Mouse (Mus musculus) midbrain, embryonic 15.5 days (tissue): Measurements from ENCODE around the gene Ikzf3. TPM values are rescaled to one million over a fixed set of nuclear protein-coding genes. Genes with fewer than 3 reads are reported as not detected.

Experiments
- ATAC-seq: fragments of 200-750 bp; cut with Nextera tagmentation; replicated peaks from 2 replicates; pipeline ENCODE4 v1.8.0; 2017; ENCODE audit warnings: moderate TSS enrichment
- H3K27ac ChIP-seq: fragments of 300-500 bp; sonication (generic); 2 replicates; pipeline ENCODE4 v1.5.1; 2015; ENCODE audit warnings: mild to moderate bottlenecking, inconsistent platforms
- H3K27me3 ChIP-seq: fragments of 300-500 bp; sonication (generic); replicated peaks from 2 replicates; pipeline ENCODE4 v1.6.1; 2015; ENCODE audit warnings: inconsistent platforms
- H3K36me3 ChIP-seq: fragments of 300-500 bp; sonication (generic); replicated peaks from 2 replicates; pipeline ENCODE4 v1.6.1; 2015; ENCODE audit warnings: inconsistent platforms
- H3K4me1 ChIP-seq: fragments of 300-500 bp; sonication (generic); 2 replicates; pipeline ENCODE4 v1.6.1; 2015; ENCODE audit warnings: inconsistent platforms
- H3K4me2 ChIP-seq: fragments of 300-500 bp; sonication (generic); 2 replicates; pipeline ENCODE4 v1.6.1; 2015; ENCODE audit warnings: inconsistent platforms, mild to moderate bottlenecking, moderate library complexity
- H3K4me3 ChIP-seq: fragments of 300-500 bp; sonication (generic); 2 replicates; pipeline ENCODE4 v1.5.1; 2015; ENCODE audit warnings: mild to moderate bottlenecking, inconsistent platforms
- H3K9ac ChIP-seq: fragments of 300-500 bp; sonication (generic); 2 replicates; pipeline ENCODE4 v1.6.1; 2015; ENCODE audit warnings: mild to moderate bottlenecking, inconsistent platforms
- H3K9me3 ChIP-seq: fragments of 300-500 bp; sonication (generic); 2 replicates; pipeline ENCODE4 v1.6.1; 2016; ENCODE audit warnings: inconsistent platforms
- WGBS: fragments of 180-500 bp; shearing (Covaris S2); methylation state at CpG from one replicate; pipeline ENCODE4 v1.1.7; 2015; ENCODE audit warnings: mixed read lengths; 5-methylcytosine and 5-hydroxymethylcytosine counted together
- polyA plus RNA-seq: library from polyadenylated mRNA; unstranded; fragments of >200 nt; fragmentation: Nextera tagmentation; extraction: Ambion mirVana; gene quantifications from 2 replicates; pipeline ENCODE4 v1.2.1, GENCODE M21; 2015

Ikzf3 gene
- polyA plus RNA-seq, 1 experiment from 2014 or later = 0.04 TPM

- no peak for ATAC-seq
Measured at GRCm38 (mm10) chr11:98459071-98459741, 86.6 kb downstream of the Ikzf3 start.

GRCm38 (mm10) chr11:98458121-98458990 lies 87.5 kb downstream of the Ikzf3 start:
- ATAC-seq = peak; percentile 48
- WGBS = 3% methylated on average over 27 of the region's 30 CpGs
- H3K36me3 ChIP-seq = no peaks in the 10 kb centered on the region
- H3K27me3 ChIP-seq = peaks cover 22% of the 10 kb centered on the region
- H3K9ac ChIP-seq = peak overlapping the region; percentile 68
- peak overlapping the region; percentile 68 for H3K4me3 ChIP-seq
- no peaks in the 10 kb centered on the region for H3K9me3 ChIP-seq
- peak overlapping the region; percentile 67 for H3K27ac ChIP-seq
- H3K4me1 ChIP-seq = peaks cover 10% of the 10 kb centered on the region; the same call in 1 of the 2 replicates
- H3K4me2 ChIP-seq = peak overlapping the region; percentile 84

More at GRCm38 (mm10) chr11:98459071-98459741, 86.6 kb downstream of the Ikzf3 start:
- Histone ChIP-seq H3K27ac (no peak overlapping the region), H3K36me3 (no peaks in the 10 kb centered on the region), H3K4me3 (no peak overlapping the region), H3K4me1 (peaks cover 10% of the 10 kb centered on the region; the same call in 1 of the 2 replicates), H3K9me3 (no peaks in the 10 kb centered on the region), H3K9ac (no peak overlapping the region), H3K4me2 (no peak overlapping the region), H3K27me3 (peaks cover 22% of the 10 kb centered on the region)
- WGBS = 21% methylated on average over 11 of the region's 11 CpGs

GRCm38 (mm10) chr11:98457367-98458120 lies 88.3 kb downstream of the Ikzf3 start:
- peak overlapping the region; percentile 68 for H3K4me3 ChIP-seq
- peak overlapping the region; percentile 68 for H3K9ac ChIP-seq
- H3K27me3 ChIP-seq = peaks cover 22% of the 10 kb centered on the region
- H3K4me2 ChIP-seq = peak overlapping the region; percentile 84
- 1% methylated on average over 42 of the region's 64 CpGs for WGBS
- peak; percentile 94 for ATAC-seq
- H3K36me3 ChIP-seq = no peaks in the 10 kb centered on the region
- peak overlapping the region; percentile 83 for H3K27ac ChIP-seq
- H3K9me3 ChIP-seq = no peaks in the 10 kb centered on the region
- peaks cover 10% of the 10 kb centered on the region; the same call in 1 of the 2 replicates for H3K4me1 ChIP-seq

- WGBS = 25% methylated on average over 9 of the region's 9 CpGs
Measured at GRCm38 (mm10) chr11:98456945-98457344, 88.9 kb downstream of the Ikzf3 start.

GRCm38 (mm10) chr11:98456545-98456944 lies 89.3 kb downstream of the Ikzf3 start:
- Histone ChIP-seq H3K4me1 (peaks cover 10% of the 10 kb centered on the region; the same call in 1 of the 2 replicates), H3K9me3 (no peaks in the 10 kb centered on the region), H3K27ac (no peak overlapping the region), H3K27me3 (peaks cover 19% of the 10 kb centered on the region), H3K9ac (no peak overlapping the region), H3K4me2 (peak overlapping the region; percentile 84; the same call in 1 of the 2 replicates), H3K36me3 (no peaks in the 10 kb centered on the region), H3K4me3 (no peak overlapping the region)
- WGBS = 82% methylated on average over 5 of the region's 5 CpGs
- no peak for ATAC-seq

More at GRCm38 (mm10) chr11:98456945-98457344, 88.9 kb downstream of the Ikzf3 start:
- H3K27me3 ChIP-seq = peaks cover 19% of the 10 kb centered on the region
- peak overlapping the region; percentile 83 for H3K27ac ChIP-seq
- peaks cover 10% of the 10 kb centered on the region; the same call in 1 of the 2 replicates for H3K4me1 ChIP-seq
- peak; percentile 43 for ATAC-seq
- H3K9me3 ChIP-seq = no peaks in the 10 kb centered on the region
- H3K36me3 ChIP-seq = no peaks in the 10 kb centered on the region
- H3K9ac ChIP-seq = peak overlapping the region; percentile 68
- H3K4me3 ChIP-seq = peak overlapping the region; percentile 68
- peak overlapping the region; percentile 84 for H3K4me2 ChIP-seq

GRCm38 (mm10) chr11:98455484-98455883 lies 90.3 kb downstream of the Ikzf3 start:
- Histone ChIP-seq H3K9ac (no peak overlapping the region), H3K9me3 (no peaks in the 10 kb centered on the region), H3K4me2 (no peak overlapping the region), H3K36me3 (no peaks in the 10 kb centered on the region), H3K4me1 (peaks cover 10% of the 10 kb centered on the region; the same call in 1 of the 2 replicates), H3K27ac (no peak overlapping the region), H3K4me3 (no peak overlapping the region), H3K27me3 (peaks cover 19% of the 10 kb centered on the region)
- no peak for ATAC-seq
- whole genome bisulfite sequencing = 84% methylated on average over 4 of the region's 4 CpGs

- Histone ChIP-seq H3K36me3 (no peaks in the 10 kb centered on the region), H3K4me1 (peaks cover 8% of the 10 kb centered on the region), H3K4me2 (no peak overlapping the region), H3K9me3 (no peaks in the 10 kb centered on the region), H3K27me3 (peaks cover 27% of the 10 kb centered on the region), H3K27ac (no peak overlapping the region), H3K9ac (no peak overlapping the region), H3K4me3 (no peak overlapping the region)
- no peak for ATAC-seq
- 87% methylated on average over 20 of the region's 20 CpGs for WGBS
Measured at GRCm38 (mm10) chr11:98449921-98450771, 95.7 kb downstream of the Ikzf3 start.

- no peaks in the 10 kb centered on the region for H3K9me3 ChIP-seq
- H3K4me1 ChIP-seq = peaks cover 8% of the 10 kb centered on the region
- H3K27ac ChIP-seq = no peak overlapping the region
- no peak overlapping the region for H3K4me2 ChIP-seq
- no peak overlapping the region for H3K9ac ChIP-seq
- H3K27me3 ChIP-seq = peaks cover 27% of the 10 kb centered on the region
- no peak for ATAC-seq
- no peak overlapping the region for H3K4me3 ChIP-seq
- 91% methylated on average over 3 of the region's 3 CpGs for WGBS
- H3K36me3 ChIP-seq = no peaks in the 10 kb centered on the region
Measured at GRCm38 (mm10) chr11:98449419-98449818, 96.4 kb downstream of the Ikzf3 start.

GRCm38 (mm10) chr11:98448191-98448790 lies 97.5 kb downstream of the Ikzf3 start:
- ATAC-seq = no peak
- Histone ChIP-seq H3K9ac (no peak overlapping the region), H3K36me3 (no peaks in the 10 kb centered on the region), H3K9me3 (no peaks in the 10 kb centered on the region), H3K4me2 (no peak overlapping the region), H3K4me1 (peaks cover 8% of the 10 kb centered on the region), H3K27me3 (peaks cover 27% of the 10 kb centered on the region), H3K4me3 (no peak overlapping the region), H3K27ac (no peak overlapping the region)
- WGBS = 46% methylated on average over 13 of the region's 13 CpGs

GRCm38 (mm10) chr11:98447475-98447834 lies 98.4 kb downstream of the Ikzf3 start:
- H3K9ac ChIP-seq = no peak overlapping the region
- peak overlapping the region; percentile 21; the same call in 1 of the 2 replicates for H3K4me2 ChIP-seq
- ATAC-seq = no peak
- H3K4me3 ChIP-seq = no peak overlapping the region
- no peaks in the 10 kb centered on the region for H3K36me3 ChIP-seq
- H3K9me3 ChIP-seq = no peaks in the 10 kb centered on the region
- WGBS = 17% methylated on average over 7 of the region's 7 CpGs
- peaks cover 27% of the 10 kb centered on the region for H3K27me3 ChIP-seq
- peaks cover 8% of the 10 kb centered on the region for H3K4me1 ChIP-seq
- H3K27ac ChIP-seq = no peak overlapping the region
